In the genomic region with DNA sequence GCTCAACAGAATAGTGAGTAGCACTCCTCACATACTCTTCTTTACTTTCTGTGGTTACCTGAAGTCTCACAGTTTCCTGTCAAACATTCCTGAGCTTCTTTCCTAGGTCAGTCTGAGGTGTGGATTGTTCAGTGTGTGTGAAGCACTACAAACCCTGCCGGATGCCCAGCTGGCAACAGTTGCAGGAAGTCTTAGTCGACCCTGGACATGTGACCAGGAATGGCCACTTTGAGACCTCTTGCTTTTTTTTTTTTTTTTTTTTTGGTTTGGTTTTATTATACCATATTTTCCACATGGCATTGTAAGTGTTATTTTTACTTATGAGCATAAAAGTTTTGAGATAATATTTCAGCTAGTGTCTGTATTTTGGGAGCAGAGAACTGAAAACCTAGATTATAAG, we compare ENCODE assay signal across 26 mouse cellular contexts.
"Had no signal": no experiment of that assay in that cellular context is flagged by ENCODE, and none has a peak within 500 bp of the region (broad histone marks: within the 10 kb centered on the region; RNA-seq: fewer than 3 reads in every experiment).

No protein-coding gene starts in this region.

- H3K4me2 ChIP-seq: heart, embryonic 12.5 days; hindbrain, embryonic 12.5 days; hindbrain, embryonic 14.5 days; intestine, embryonic 15.5 days; kidney, embryonic 15.5 days; limb, embryonic 13.5 days; limb, embryonic 15.5 days; liver, embryonic 12.5 days had no signal

- H3K36me3 ChIP-seq: heart, embryonic 10.5 days; heart, embryonic 12.5 days; hindbrain, embryonic 10.5 days; hindbrain, embryonic 12.5 days; intestine, embryonic 15.5 days; kidney, embryonic 15.5 days; limb, embryonic 13.5 days; limb, embryonic 15.5 days; liver, embryonic 12.5 days had no signal

- H3K27ac ChIP-seq: gastrocnemius, adult 2 months; heart, embryonic 10.5 days; hindbrain, embryonic 10.5 days; hindbrain, embryonic 12.5 days; hindbrain, embryonic 14.5 days; intestine, embryonic 15.5 days; kidney, embryonic 15.5 days; kidney, postnatal 0 days; limb, embryonic 13.5 days; limb, embryonic 15.5 days; liver, embryonic 12.5 days; liver, embryonic 14.5 days had no signal

- H3K9me3 ChIP-seq: heart, embryonic 10.5 days; heart, embryonic 12.5 days; hindbrain, embryonic 10.5 days; hindbrain, embryonic 12.5 days; intestine, embryonic 15.5 days; kidney, embryonic 15.5 days; limb, embryonic 13.5 days; limb, embryonic 15.5 days; liver, embryonic 12.5 days had no signal

- H3K27me3 ChIP-seq: heart, embryonic 12.5 days; hindbrain, embryonic 12.5 days; intestine, embryonic 15.5 days; kidney, embryonic 15.5 days; limb, embryonic 13.5 days; limb, embryonic 15.5 days; liver, embryonic 12.5 days had no signal

- DNase-seq: gastrocnemius, adult 2 months; gastrocnemius, postnatal 10 days; gastrocnemius, postnatal 25 days; heart, adult 18-20 months; heart, postnatal 10 days; heart, postnatal 4 days; kidney, adult 18-20 months; kidney, adult 8-10 months; kidney, postnatal 14 days; layer of hippocampus, adult 9-11 months; left cerebral cortex, postnatal 4 days had no signal

- H3K4me3 ChIP-seq: gastrocnemius, adult 2 months; heart, embryonic 10.5 days; heart, embryonic 12.5 days; hindbrain, embryonic 10.5 days; hindbrain, embryonic 12.5 days; intestine, embryonic 15.5 days; kidney, embryonic 15.5 days; limb, embryonic 13.5 days; limb, embryonic 15.5 days; liver, embryonic 12.5 days had no signal

- H3K9ac ChIP-seq: heart, embryonic 12.5 days; hindbrain, embryonic 12.5 days; hindbrain, embryonic 14.5 days; intestine, embryonic 15.5 days; kidney, embryonic 15.5 days; limb, embryonic 13.5 days; limb, embryonic 15.5 days; liver, embryonic 12.5 days; liver, embryonic 14.5 days had no signal

- H3K4me1 ChIP-seq: hindbrain, embryonic 10.5 days; hindbrain, embryonic 12.5 days; limb, embryonic 15.5 days had no signal

- ATAC-seq: hindbrain, embryonic 16.5 days; inflammation-experienced regulatory T-cells, adult 6 months; intestine, embryonic 15.5 days; intestine, postnatal 0 days; liver, embryonic 12.5 days had no signal
